Mouse (Mus musculus) midbrain, embryonic 16.5 days (tissue): ENCODE results near the gene Cln3. TPM values are rescaled to one million over a fixed set of nuclear protein-coding genes. Genes with fewer than 3 reads are reported as not detected.

Source experiments
- ATAC-seq: fragments of 200-750 bp; cut with Nextera tagmentation; 2 replicates; pipeline ENCODE4 v1.8.0; 2017; ENCODE audit warnings: moderate TSS enrichment
- H3K27ac ChIP-seq: fragments of 300-500 bp; sonication (generic); 2 replicates; pipeline ENCODE4 v1.5.1; 2014; ENCODE audit warnings: mild to moderate bottlenecking, low read length, mixed read lengths
- H3K27me3 ChIP-seq: fragments of 300-500 bp; sonication (generic); 2 replicates; pipeline ENCODE4 v1.6.1; 2014; ENCODE audit warnings: low read depth, low read length, mixed read lengths; ENCODE audit not compliant: control insufficient read depth, insufficient read depth
- H3K36me3 ChIP-seq: fragments of 300-500 bp; sonication (generic); 2 replicates; pipeline ENCODE4 v1.6.1; 2014; ENCODE audit warnings: mild to moderate bottlenecking, low read length, moderate library complexity, mixed read lengths; ENCODE audit not compliant: control insufficient read depth, insufficient read depth
- H3K4me1 ChIP-seq: fragments of 300-500 bp; sonication (generic); 2 replicates; pipeline ENCODE4 v1.6.1; 2014; ENCODE audit warnings: mild to moderate bottlenecking, low read length, mixed read lengths; ENCODE audit not compliant: control insufficient read depth, insufficient read depth
- H3K4me2 ChIP-seq: fragments of 300-500 bp; sonication (generic); 2 replicates; pipeline ENCODE4 v1.6.1; 2014; ENCODE audit warnings: mild to moderate bottlenecking, low read length, mixed read lengths
- H3K4me3 ChIP-seq: fragments of 300-500 bp; sonication (generic); 2 replicates; pipeline ENCODE4 v1.5.1; 2014; ENCODE audit warnings: low read depth, mild to moderate bottlenecking, low read length, moderate library complexity, mixed read lengths
- H3K9ac ChIP-seq: fragments of 300-500 bp; sonication (generic); 2 replicates; pipeline ENCODE4 v1.6.1; 2014; ENCODE audit warnings: low read depth, low read length, mixed read lengths
- H3K9me3 ChIP-seq: fragments of 300-500 bp; sonication (generic); replicated peaks from 2 replicates; pipeline ENCODE4 v1.6.1; 2014; ENCODE audit warnings: mild to moderate bottlenecking, low read length, mixed read lengths; ENCODE audit not compliant: control insufficient read depth, poor library complexity, severe bottlenecking
- WGBS: fragments of 180-500 bp; shearing (Covaris S2); extraction: QIAGEN DNeasy Blood & Tissue Kit; methylation state at CpG from one replicate; pipeline ENCODE4 v1.1.7; 2014; 5-methylcytosine and 5-hydroxymethylcytosine counted together
- polyA plus RNA-seq: library from polyadenylated mRNA; unstranded; fragments of >200 nt; fragmentation: Nextera tagmentation; extraction: Ambion mirVana; gene quantifications from 2 replicates; pipeline ENCODE4 v1.2.1, GENCODE M21; 2015

The Cln3 gene
- polyA plus RNA-seq, 1 experiment from 2014 or later: 37.7 TPM

GRCm38 (mm10) chr7:126601896-126602295 is 16.3 kb upstream of the Cln3 start:
- no peak for ATAC-seq
- H3K9ac ChIP-seq: no peak overlapping the region
- H3K4me3 ChIP-seq: no peak overlapping the region
- 53% methylated on average over 5 of the region's 5 CpGs for WGBS
- H3K36me3 ChIP-seq: no peaks in the 10 kb centered on the region
- no peaks in the 10 kb centered on the region for H3K9me3 ChIP-seq
- H3K4me2 ChIP-seq: no peak overlapping the region
- no peaks in the 10 kb centered on the region for H3K27me3 ChIP-seq
- H3K27ac ChIP-seq: no peak overlapping the region
- no peaks in the 10 kb centered on the region for H3K4me1 ChIP-seq

GRCm38 (mm10) chr7:126598919-126599318 is 13.3 kb upstream of the Cln3 start:
- WGBS: 81% methylated on average over 6 of the region's 6 CpGs
- Histone ChIP-seq H3K27ac (no peak overlapping the region), H3K9me3 (no peaks in the 10 kb centered on the region), H3K4me3 (no peak overlapping the region), H3K27me3 (no peaks in the 10 kb centered on the region), H3K4me2 (no peak overlapping the region), H3K4me1 (no peaks in the 10 kb centered on the region), H3K9ac (no peak overlapping the region), H3K36me3 (no peaks in the 10 kb centered on the region)
- no peak for ATAC-seq

GRCm38 (mm10) chr7:126596414-126596813 is 10.8 kb upstream of the Cln3 start:
- no peaks in the 10 kb centered on the region for H3K9me3 ChIP-seq
- no peaks in the 10 kb centered on the region for H3K4me1 ChIP-seq
- no peaks in the 10 kb centered on the region for H3K36me3 ChIP-seq
- 70% methylated on average over 6 of the region's 6 CpGs for WGBS
- H3K4me2 ChIP-seq: no peak overlapping the region
- H3K4me3 ChIP-seq: no peak overlapping the region
- H3K9ac ChIP-seq: no peak overlapping the region
- H3K27me3 ChIP-seq: no peaks in the 10 kb centered on the region
- no peak for ATAC-seq
- no peak overlapping the region for H3K27ac ChIP-seq

GRCm38 (mm10) chr7:126595890-126596289 is 10.3 kb upstream of the Cln3 start:
- Histone ChIP-seq H3K27me3 (no peaks in the 10 kb centered on the region), H3K4me1 (no peaks in the 10 kb centered on the region), H3K4me2 (no peak overlapping the region), H3K27ac (no peak overlapping the region), H3K9ac (no peak overlapping the region), H3K4me3 (no peak overlapping the region), H3K9me3 (no peaks in the 10 kb centered on the region), H3K36me3 (no peaks in the 10 kb centered on the region)
- no peak for ATAC-seq
- 85% methylated on average over 5 of the region's 5 CpGs for WGBS

- H3K4me1 ChIP-seq: no peaks in the 10 kb centered on the region
- 78% methylated on average over 11 of the region's 11 CpGs for WGBS
- ATAC-seq: no peak
- no peaks in the 10 kb centered on the region for H3K9me3 ChIP-seq
- H3K27me3 ChIP-seq: no peaks in the 10 kb centered on the region
- H3K4me3 ChIP-seq: no peak within 1 kb of the TSS
- H3K4me2 ChIP-seq: no peak within 1 kb of the TSS
- no peaks in the 10 kb centered on the region for H3K36me3 ChIP-seq
- H3K27ac ChIP-seq: no peak within 1 kb of the TSS
- no peak within 1 kb of the TSS for H3K9ac ChIP-seq
Measured at GRCm38 (mm10) chr7:126594862-126595561, 9.4 kb upstream of the Cln3 start, which contains the start of gene Il27. TSS of gene Il27 (minus strand) at chr7:126594941.

GRCm38 (mm10) chr7:126587779-126588178 is 2.2 kb upstream of the Cln3 start:
- Histone ChIP-seq H3K9ac (peak overlapping the region; percentile 23; the same call in 1 of the 2 replicates), H3K4me2 (peak overlapping the region; percentile 19; the same call in 1 of the 2 replicates), H3K27ac (no peak overlapping the region), H3K36me3 (no peaks in the 10 kb centered on the region), H3K4me1 (no peaks in the 10 kb centered on the region; the same call in 1 of the 2 replicates), H3K4me3 (no peak overlapping the region), H3K27me3 (no peaks in the 10 kb centered on the region; the same call in 1 of the 2 replicates), H3K9me3 (no peaks in the 10 kb centered on the region)
- ATAC-seq: no peak
- 6% methylated on average over 16 of the region's 16 CpGs for WGBS

- Histone ChIP-seq H3K4me3 (no peak overlapping the region), H3K27me3 (no peaks in the 10 kb centered on the region; the same call in 1 of the 2 replicates), H3K4me2 (no peak overlapping the region), H3K36me3 (no peaks in the 10 kb centered on the region), H3K4me1 (peaks cover 8% of the 10 kb centered on the region), H3K9ac (no peak overlapping the region), H3K27ac (no peak overlapping the region), H3K9me3 (no peaks in the 10 kb centered on the region)
- no peak for ATAC-seq
- WGBS: 74% methylated on average over 8 of the region's 8 CpGs
Measured at GRCm38 (mm10) chr7:126586839-126587238, 1.2 kb upstream of the Cln3 start.

GRCm38 (mm10) chr7:126584506-126584977 is 1.1 kb downstream of the Cln3 start, which contains the start of gene Apobr:
TSS of gene Apobr (plus strand) at chr7:126584942.
- H3K9ac ChIP-seq: no peak within 1 kb of the TSS
- WGBS: 86% methylated on average over 8 of the region's 8 CpGs
- peak within 1 kb of the TSS; percentile 45 for H3K4me3 ChIP-seq
- H3K36me3 ChIP-seq: no peaks in the 10 kb centered on the region
- no peaks in the 10 kb centered on the region for H3K9me3 ChIP-seq
- H3K27me3 ChIP-seq: no peaks in the 10 kb centered on the region; the same call in 1 of the 2 replicates
- no peak for ATAC-seq
- peak within 1 kb of the TSS; percentile 93 for H3K4me2 ChIP-seq
- peak within 1 kb of the TSS; percentile 78; the same call in 1 of the 2 replicates for H3K27ac ChIP-seq
- H3K4me1 ChIP-seq: peaks cover 16% of the 10 kb centered on the region

- Histone ChIP-seq H3K4me1 (peaks cover 16% of the 10 kb centered on the region), H3K36me3 (no peaks in the 10 kb centered on the region), H3K9ac (peak overlapping the region; percentile 69; the same call in 1 of the 2 replicates), H3K4me2 (peak overlapping the region; percentile 93), H3K9me3 (no peaks in the 10 kb centered on the region), H3K4me3 (peak overlapping the region; percentile 45), H3K27me3 (no peaks in the 10 kb centered on the region; the same call in 1 of the 2 replicates), H3K27ac (peak overlapping the region; percentile 78)
- 61% methylated on average over 6 of the region's 6 CpGs for WGBS
- no peak for ATAC-seq
Measured at GRCm38 (mm10) chr7:126583761-126584160, 1.9 kb downstream of the Cln3 start.
